Mouse (Mus musculus) ES-E14 (cell line): ENCODE data around the gene Tex19.2. TPM values are rescaled to one million over a fixed set of nuclear protein-coding genes. Genes with fewer than 3 reads are reported as not detected.

Experiments
- DNase-seq: peaks from one replicate; pipeline ENCODE4 v3.0.0-alpha.2; 2013; ENCODE audit warnings: low read depth, low spot score
- H3K27ac ChIP-seq: 2 replicates; pipeline ENCODE4 v1.5.1; 2012; ENCODE audit warnings: low read depth, mild to moderate bottlenecking, low read length, moderate library complexity, mixed read lengths; ENCODE audit not compliant: poor library complexity, insufficient read depth, severe bottlenecking
- H3K36me3 ChIP-seq: 2 replicates; pipeline ENCODE4 v1.6.1; 2012; ENCODE audit warnings: mild to moderate bottlenecking, low read length, moderate library complexity, mixed read lengths; ENCODE audit not compliant: control insufficient read depth, poor library complexity, insufficient read depth, severe bottlenecking
- H3K4me1 ChIP-seq, 2 experiments: fragments of 150-350 bp in 1 of 2; sonication (generic) in 1 of 2; 2 replicates each; pipeline ENCODE4 v1.6.1; 2012; ENCODE audit warnings: low read length in 2 of 2, mild to moderate bottlenecking in 1 of 2, mixed read lengths in 1 of 2; ENCODE audit not compliant: control insufficient read depth in 2 of 2, insufficient read depth in 2 of 2, poor library complexity in 1 of 2
- H3K4me3 ChIP-seq, 2 experiments: fragments of 150-350 bp in 1 of 2; sonication (generic) in 1 of 2; 2 replicates each; pipeline ENCODE4 v1.5.1; 2012; ENCODE audit warnings: low read length in 2 of 2, low read depth in 1 of 2, mild to moderate bottlenecking in 1 of 2, mixed read lengths in 1 of 2; ENCODE audit not compliant: insufficient read depth in 1 of 2, poor library complexity in 1 of 2, severe bottlenecking in 1 of 2
- H3K9ac ChIP-seq: 2 replicates; pipeline ENCODE4 v1.6.1; 2012; ENCODE audit warnings: low read depth, mild to moderate bottlenecking, low read length, mixed read lengths; ENCODE audit not compliant: poor library complexity, insufficient read depth, severe bottlenecking
- H3K9me3 ChIP-seq: fragments of 150-350 bp; sonication (generic); 2 replicates; pipeline ENCODE4 v1.6.1; 2012; ENCODE audit warnings: low read depth, mild to moderate bottlenecking, low read length; ENCODE audit not compliant: control insufficient read depth, insufficient read depth
- CHD2 ChIP-seq: IDR thresholded peaks from 2 replicates; pipeline ENCODE4 v1.6.1; 2014; ENCODE audit warnings: mild to moderate bottlenecking, low read depth, low read length, inconsistent platforms
- HCFC1 ChIP-seq: IDR thresholded peaks from 2 replicates; pipeline ENCODE4 v1.6.1; 2012; ENCODE audit warnings: low read length, inconsistent platforms, borderline replicate concordance; ENCODE audit not compliant: insufficient read depth
- MAFK ChIP-seq: IDR thresholded peaks from 2 replicates; pipeline ENCODE4 v1.6.1; 2014; ENCODE audit warnings: mild to moderate bottlenecking, low read depth, low read length, inconsistent platforms; ENCODE audit not compliant: insufficient read depth
- ZC3H11A ChIP-seq: IDR thresholded peaks from 2 replicates; pipeline ENCODE4 v1.6.1; 2012; ENCODE audit warnings: low read depth, mild to moderate bottlenecking, inconsistent platforms, low read length, borderline replicate concordance
- ZNF384 ChIP-seq: IDR thresholded peaks from 2 replicates; pipeline ENCODE4 v1.6.1; 2012; ENCODE audit warnings: low read depth, low read length, inconsistent platforms
- in situ Hi-C, 2 experiments: fragments of 600-800 bp; cut with MboI; formaldehyde crosslinking; loops; one replicate each; pipeline ENCODE4 v1.15.1; 2025; ENCODE audit warnings: low sequenced_read_pairs in 2 of 2, inconsistent platforms in 1 of 2; ENCODE audit not compliant: unreplicated experiment in 2 of 2
- total RNA-seq: library from RNA; depleted of rRNA; stranded (reverse); fragments of 300-350 nt; gene quantifications from 2 replicates; pipeline ENCODE4 v1.2.3, GENCODE M21; 2012

The Tex19.2 gene
- total RNA-seq, 1 experiment = 6.5 TPM

DNA sequence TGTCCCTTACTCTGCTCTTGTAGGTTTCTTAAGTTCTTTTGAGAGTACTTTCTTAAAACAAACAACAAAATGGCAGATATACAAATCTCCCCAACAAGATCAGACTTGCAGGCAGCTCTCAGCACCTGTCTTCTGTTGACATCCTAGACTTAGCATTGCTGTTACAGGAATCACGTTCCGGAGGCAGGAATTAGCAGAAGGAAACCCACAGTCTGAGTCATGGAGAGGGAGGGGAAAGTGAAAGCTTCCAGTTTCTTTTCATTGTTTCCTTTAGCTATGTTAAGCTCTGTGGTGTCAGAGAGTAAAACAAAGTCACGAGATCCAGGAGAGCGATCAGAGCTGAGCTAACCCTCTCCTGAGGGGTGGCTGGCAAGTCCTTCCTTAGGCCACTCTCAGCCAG is 27.5 kb downstream of the Tex19.2 start:
- H3K9ac ChIP-seq = no peak overlapping the region
- no peaks in the 10 kb centered on the region for H3K4me1 ChIP-seq
- H3K36me3 ChIP-seq = no peaks in the 10 kb centered on the region
- TF ChIP-seq ZNF384 (no peak), HCFC1 (no peak), MAFK (no peak), CHD2 (no peak), ZC3H11A (no peak)
- no peak overlapping the region for H3K27ac ChIP-seq
- no peak overlapping the region for H3K4me3 ChIP-seq
- H3K9me3 ChIP-seq = no peaks in the 10 kb centered on the region
- in situ Hi-C loops = no loop called here
- DNase-seq = no peak

DNA sequence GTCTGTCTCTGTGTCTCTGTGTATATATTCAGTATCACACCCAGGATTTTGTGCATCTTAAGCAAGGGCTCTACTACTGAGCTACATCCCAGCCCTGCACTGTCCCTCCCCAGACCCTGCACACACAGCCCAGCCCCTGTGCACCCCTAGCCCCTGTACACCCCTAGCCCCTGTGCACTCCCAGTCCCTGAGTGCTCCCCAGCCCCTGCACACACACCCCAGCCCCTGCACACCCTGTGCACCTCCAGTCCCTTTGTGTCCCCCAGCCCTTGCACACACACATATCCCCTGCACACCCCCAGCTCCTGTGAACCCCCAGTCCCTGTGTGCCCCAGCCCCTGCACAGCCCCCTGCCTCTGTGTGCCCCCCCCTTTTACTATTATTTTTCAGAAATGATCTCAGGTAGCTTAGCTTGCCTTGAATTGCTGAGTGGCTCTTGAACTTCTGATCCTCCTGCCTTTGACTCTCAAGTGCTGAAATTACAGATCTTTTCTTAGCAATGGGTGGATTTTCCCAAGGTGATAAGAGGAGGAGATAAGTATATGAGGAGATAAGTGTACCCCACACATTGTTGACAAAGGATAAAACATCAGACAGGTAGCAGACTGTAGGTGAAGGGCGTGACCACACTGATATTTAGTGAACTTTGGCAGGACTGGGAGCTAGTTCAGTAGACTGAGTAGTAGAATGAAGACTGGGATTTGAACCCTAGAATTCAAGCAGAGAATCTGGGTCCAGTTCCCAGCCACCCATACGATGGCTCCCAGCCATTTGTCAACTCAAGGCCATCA is 28.5 kb downstream of the Tex19.2 start:
- no peaks in the 10 kb centered on the region for H3K36me3 ChIP-seq
- H3K27ac ChIP-seq = no peak overlapping the region
- no peak for TF ChIP-seq MAFK
- TF ChIP-seq ZC3H11A = no peak
- no peak for TF ChIP-seq CHD2
- no peak for DNase-seq
- H3K9me3 ChIP-seq = no peaks in the 10 kb centered on the region
- in situ Hi-C loops = no loop called here
- no peak overlapping the region for H3K9ac ChIP-seq
- no peaks in the 10 kb centered on the region for H3K4me1 ChIP-seq
- H3K4me3 ChIP-seq = no peak overlapping the region

DNA sequence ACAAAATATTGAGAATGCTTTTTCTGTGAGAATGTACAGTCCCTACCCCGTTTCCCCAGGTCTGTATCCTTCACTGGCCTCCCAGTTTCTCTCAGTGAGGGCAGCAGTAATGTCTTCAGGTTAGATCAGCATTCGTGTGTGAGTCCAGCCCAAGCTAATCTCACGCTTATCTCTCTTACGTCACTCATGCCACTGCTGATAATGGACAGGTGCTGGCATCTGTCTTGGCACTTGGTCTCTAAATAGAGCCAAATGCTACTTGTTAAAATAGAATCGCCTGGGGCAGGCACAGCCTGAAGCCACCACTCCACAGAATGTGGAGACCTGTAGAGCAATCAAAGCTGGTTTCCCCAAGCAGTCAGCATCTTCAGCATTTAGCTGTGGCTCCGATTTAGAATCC is 29.5 kb downstream of the Tex19.2 start:
- DNase-seq = no peak
- Histone ChIP-seq H3K27ac (no peak overlapping the region), H3K36me3 (no peaks in the 10 kb centered on the region), H3K4me3 (no peak overlapping the region), H3K9ac (no peak overlapping the region), H3K4me1 (no peaks in the 10 kb centered on the region), H3K9me3 (no peaks in the 10 kb centered on the region)
- TF ChIP-seq ZC3H11A (no peak), MAFK (no peak), ZNF384 (no peak), CHD2 (no peak), HCFC1 (no peak)
- in situ Hi-C loops = no loop called here

DNA sequence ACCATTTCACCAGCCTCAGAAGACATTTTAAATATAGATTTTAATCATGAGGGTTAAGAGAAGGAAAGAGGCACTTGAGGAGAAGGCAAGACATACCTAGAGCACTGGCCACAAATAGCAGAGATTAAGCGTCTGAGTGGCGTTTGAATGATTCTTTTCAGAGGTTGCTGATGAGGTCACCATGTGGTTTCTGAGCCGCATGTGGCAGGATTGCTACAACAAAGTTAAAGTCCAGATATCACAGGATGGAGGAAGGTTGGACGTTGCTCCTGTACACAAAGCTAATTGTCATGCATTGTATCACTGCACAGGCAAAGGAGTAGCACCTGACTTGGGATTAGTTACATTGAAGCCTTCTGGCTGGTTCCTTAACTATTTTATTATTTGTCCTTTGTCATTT is 32.2 kb downstream of the Tex19.2 start:
- Histone ChIP-seq H3K9me3 (no peaks in the 10 kb centered on the region), H3K36me3 (no peaks in the 10 kb centered on the region), H3K9ac (no peak overlapping the region), H3K4me3 (no peak overlapping the region), H3K27ac (no peak overlapping the region), H3K4me1 (no peaks in the 10 kb centered on the region)
- TF ChIP-seq ZNF384 (no peak), ZC3H11A (no peak), MAFK (no peak), HCFC1 (no peak), CHD2 (no peak)
- no peak for DNase-seq
- in situ Hi-C loops = no loop called here

DNA sequence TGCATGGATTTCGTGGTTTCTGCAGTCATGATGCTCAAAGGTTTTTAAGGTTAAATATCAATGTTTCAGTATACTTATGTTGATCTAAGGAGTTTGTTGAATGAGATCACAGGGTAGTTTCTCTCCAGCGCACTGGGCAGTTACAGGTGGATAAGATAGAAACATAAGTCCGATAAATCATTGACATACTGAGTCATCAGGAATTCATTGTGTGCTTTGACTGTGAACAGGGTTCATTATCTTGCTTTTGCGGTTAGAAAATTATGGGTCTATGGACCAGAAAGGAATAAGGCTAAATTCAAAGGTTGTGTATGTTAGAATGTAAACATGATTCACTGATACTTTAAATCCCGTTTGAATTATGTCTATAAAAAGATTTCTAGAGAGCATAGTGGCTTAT is 33.3 kb downstream of the Tex19.2 start:
- Histone ChIP-seq H3K9ac (no peak overlapping the region), H3K9me3 (no peaks in the 10 kb centered on the region), H3K36me3 (no peaks in the 10 kb centered on the region), H3K4me3 (no peak overlapping the region), H3K4me1 (no peaks in the 10 kb centered on the region), H3K27ac (no peak overlapping the region)
- TF ChIP-seq ZNF384 (no peak), ZC3H11A (no peak)
- in situ Hi-C loops = no loop called here
- no peak for DNase-seq
